Mouse (Mus musculus): Measurements from ENCODE around the gene Slc6a11. TPM values are rescaled to one million over a fixed set of nuclear protein-coding genes. Genes with fewer than 3 reads are reported as not detected.

Slc6a11 gene
- polyA plus RNA-seq, 1 experiment from 2014 or later: 19.9 TPM

DNA sequence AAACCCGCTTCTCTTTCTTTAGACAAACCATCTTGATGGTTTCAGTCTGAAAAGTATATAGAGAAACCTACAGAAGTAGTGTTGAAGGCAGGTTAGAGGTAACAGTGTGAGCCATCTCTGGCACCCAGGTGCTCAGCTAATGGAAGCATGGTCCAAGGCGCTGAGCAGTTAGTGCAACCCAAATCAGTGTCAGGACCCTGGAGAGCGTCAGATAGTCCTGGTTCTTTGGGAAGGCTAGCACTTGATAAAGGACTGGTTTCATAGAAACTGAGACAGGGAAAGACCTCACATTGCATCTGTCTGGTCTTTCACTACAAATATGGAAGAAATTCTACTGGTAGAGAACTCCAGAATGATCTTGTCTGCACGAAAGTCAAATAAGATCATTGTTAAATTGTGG lies 56.1 kb downstream of the Slc6a11 start:
- H3K9ac ChIP-seq: no peak overlapping the region
- WGBS: 66% methylated on average over 4 of the region's 4 CpGs
- peaks cover 6% of the 10 kb centered on the region; the same call in 1 of the 2 replicates for H3K9me3 ChIP-seq
- H3K27me3 ChIP-seq: peaks cover 70% of the 10 kb centered on the region
- no peaks in the 10 kb centered on the region for H3K36me3 ChIP-seq
- no peak overlapping the region for H3K27ac ChIP-seq
- ATAC-seq (ENCODE audit: low FRiP score): no peak
- H3K4me2 ChIP-seq: no peak overlapping the region
- H3K4me3 ChIP-seq: no peak overlapping the region
- peaks cover 13% of the 10 kb centered on the region for H3K4me1 ChIP-seq (replicated peaks)

DNA sequence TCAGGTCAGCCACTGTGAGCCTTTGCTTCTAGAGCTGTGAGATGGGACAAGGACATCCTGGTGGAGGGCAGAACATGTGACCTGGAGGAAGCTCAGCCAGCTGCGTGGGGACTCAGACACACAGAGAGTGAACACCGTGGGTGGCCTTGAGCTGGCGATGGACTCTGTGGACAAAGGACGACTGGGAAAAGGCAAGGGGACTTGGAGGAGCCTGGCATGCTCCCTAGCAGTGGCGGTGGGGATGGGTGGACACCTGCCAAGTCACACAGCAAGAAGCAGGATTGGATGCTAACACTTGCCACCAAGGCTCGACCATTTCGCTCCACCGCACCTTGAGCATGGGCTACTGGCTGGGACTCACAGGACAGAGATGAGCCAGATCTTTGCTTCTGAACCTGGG lies 57.8 kb downstream of the Slc6a11 start:
- ATAC-seq (ENCODE audit: low FRiP score): no peak
- peaks cover 79% of the 10 kb centered on the region for H3K27me3 ChIP-seq
- 69% methylated on average over 8 of the region's 8 CpGs for WGBS

DNA sequence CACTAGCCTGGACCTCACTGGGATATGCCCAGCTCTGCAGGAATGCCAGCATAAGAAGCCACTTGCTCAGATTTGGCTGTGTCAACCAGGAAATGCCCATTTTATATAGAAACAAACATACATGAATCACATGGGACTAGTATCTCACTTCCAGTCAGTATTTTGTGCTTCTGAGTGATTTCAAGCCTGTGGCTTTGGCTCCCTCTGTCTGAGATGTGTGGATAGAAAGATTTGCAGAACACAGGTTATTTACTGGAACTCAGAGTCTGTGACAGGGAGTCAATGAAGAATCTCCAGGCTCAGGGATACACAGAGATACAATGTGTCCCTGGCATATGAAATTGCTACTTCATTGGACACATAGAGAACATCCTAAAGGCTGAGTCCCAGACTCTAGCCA lies 65.0 kb downstream of the Slc6a11 start:
- no peaks in the 10 kb centered on the region for H3K36me3 ChIP-seq
- no peak overlapping the region for H3K9ac ChIP-seq
- peaks cover 4% of the 10 kb centered on the region; the same call in 1 of the 2 replicates for H3K9me3 ChIP-seq
- H3K4me1 ChIP-seq (replicated peaks): no peaks in the 10 kb centered on the region
- H3K4me3 ChIP-seq: no peak overlapping the region
- peaks cover 45% of the 10 kb centered on the region for H3K27me3 ChIP-seq
- no peak overlapping the region for H3K27ac ChIP-seq
- ATAC-seq (ENCODE audit: low FRiP score): no peak
- no peak overlapping the region for H3K4me2 ChIP-seq

More for the DNA sequence above, 57.8 kb downstream of the Slc6a11 start:
- Histone ChIP-seq H3K9ac (no peak overlapping the region), H3K4me1 (replicated peaks) (no peaks in the 10 kb centered on the region), H3K36me3 (no peaks in the 10 kb centered on the region), H3K4me2 (no peak overlapping the region), H3K27ac (no peak overlapping the region), H3K4me3 (no peak overlapping the region), H3K9me3 (peaks cover 6% of the 10 kb centered on the region; the same call in 1 of the 2 replicates)

DNA sequence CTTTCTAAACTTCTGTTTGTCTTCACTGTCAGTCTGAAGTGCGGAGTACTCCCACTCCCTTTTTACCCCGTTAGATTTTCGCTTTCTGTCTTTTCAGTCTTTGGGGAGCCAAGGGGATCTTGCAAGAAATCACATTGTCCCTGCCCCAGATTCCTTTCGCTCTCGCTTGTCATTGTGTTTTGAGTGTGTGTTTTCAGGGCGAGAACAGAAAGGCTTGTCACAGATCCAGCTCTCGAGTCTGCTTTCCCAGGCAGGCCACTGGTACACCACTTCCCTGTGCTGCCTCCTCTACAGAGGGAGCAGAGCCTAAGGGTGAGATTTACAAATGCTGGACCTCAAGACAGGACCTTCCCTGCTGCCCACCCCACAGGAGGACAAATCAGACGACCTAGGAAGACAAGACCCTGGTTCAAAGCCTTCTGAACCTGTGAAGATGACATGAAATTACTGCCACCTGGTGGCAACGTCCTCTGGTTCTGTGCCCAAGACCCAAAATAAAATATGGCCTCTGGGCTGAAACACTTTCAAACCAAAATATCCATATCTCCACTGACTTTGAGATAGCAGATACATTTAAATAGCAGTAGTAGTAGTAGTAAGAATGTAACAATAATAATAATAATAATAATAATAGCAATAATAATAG lies 68.3 kb downstream of the Slc6a11 start:
- Histone ChIP-seq H3K4me1 (replicated peaks) (no peaks in the 10 kb centered on the region), H3K9ac (no peak overlapping the region), H3K9me3 (no peaks in the 10 kb centered on the region), H3K27me3 (peaks cover 22% of the 10 kb centered on the region), H3K4me2 (no peak overlapping the region), H3K4me3 (no peak overlapping the region), H3K27ac (peak overlapping the region; percentile 13; the same call in 1 of the 2 replicates), H3K36me3 (no peaks in the 10 kb centered on the region)
- 50% methylated on average over 9 of the region's 9 CpGs for WGBS
- no peak for ATAC-seq (ENCODE audit: low FRiP score)

DNA sequence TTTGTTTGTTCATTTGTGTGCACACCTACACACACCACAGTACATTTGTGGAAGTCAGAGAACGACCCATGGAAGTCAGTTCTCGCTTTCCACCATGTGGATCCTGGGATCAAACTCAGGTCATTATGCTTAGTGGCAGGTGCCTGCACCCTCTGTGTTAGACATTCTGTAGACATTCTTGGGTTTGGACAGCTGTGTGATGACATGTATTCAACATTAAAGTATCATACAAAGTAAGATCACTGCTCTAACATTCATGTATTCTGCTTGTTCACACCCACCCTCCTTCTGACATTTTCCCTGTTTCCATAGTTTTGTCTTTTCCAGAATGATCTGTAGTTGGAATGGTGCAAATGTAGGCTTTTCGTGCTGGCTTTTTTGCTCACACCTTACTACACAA lies 73.5 kb downstream of the Slc6a11 start:
- WGBS: 92% methylated on average over 3 of the region's 3 CpGs
- Histone ChIP-seq H3K4me3 (no peak overlapping the region), H3K27ac (no peak overlapping the region), H3K4me2 (no peak overlapping the region), H3K36me3 (no peaks in the 10 kb centered on the region), H3K9me3 (no peaks in the 10 kb centered on the region), H3K4me1 (replicated peaks) (no peaks in the 10 kb centered on the region), H3K9ac (no peak overlapping the region), H3K27me3 (0 out of 2 replicates have a peak, but pooled peaks cover 4% of the 10 kb centered on the region)
- no peak for ATAC-seq (ENCODE audit: low FRiP score)

DNA sequence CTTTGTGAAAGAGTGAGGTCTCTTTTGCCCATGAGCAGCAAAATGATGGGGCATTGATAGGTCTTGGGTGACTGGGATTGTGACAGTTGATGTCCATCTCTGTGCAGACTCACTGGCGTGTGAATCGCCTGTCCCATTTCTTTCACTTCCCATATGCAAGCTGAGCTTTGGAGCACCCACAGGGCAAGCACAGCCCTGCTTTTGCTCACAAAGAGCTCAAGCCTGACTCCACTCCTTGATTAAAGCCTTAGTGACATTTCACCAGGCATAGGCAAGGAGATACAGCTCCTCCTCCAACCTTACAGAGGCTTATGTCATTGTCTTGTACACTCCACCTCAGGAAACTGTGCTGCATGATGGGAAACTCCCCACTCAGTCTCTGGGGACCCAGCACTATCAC lies 77.3 kb downstream of the Slc6a11 start:
- Histone ChIP-seq H3K27ac (no peak overlapping the region), H3K4me2 (no peak overlapping the region), H3K27me3 (0 out of 2 replicates have a peak, but pooled peaks cover 7% of the 10 kb centered on the region), H3K36me3 (no peaks in the 10 kb centered on the region), H3K9ac (no peak overlapping the region), H3K4me3 (no peak overlapping the region), H3K4me1 (replicated peaks) (no peaks in the 10 kb centered on the region), H3K9me3 (no peaks in the 10 kb centered on the region)
- ATAC-seq (ENCODE audit: low FRiP score): no peak
- 95% methylated on average over 2 of the region's 2 CpGs for WGBS

DNA sequence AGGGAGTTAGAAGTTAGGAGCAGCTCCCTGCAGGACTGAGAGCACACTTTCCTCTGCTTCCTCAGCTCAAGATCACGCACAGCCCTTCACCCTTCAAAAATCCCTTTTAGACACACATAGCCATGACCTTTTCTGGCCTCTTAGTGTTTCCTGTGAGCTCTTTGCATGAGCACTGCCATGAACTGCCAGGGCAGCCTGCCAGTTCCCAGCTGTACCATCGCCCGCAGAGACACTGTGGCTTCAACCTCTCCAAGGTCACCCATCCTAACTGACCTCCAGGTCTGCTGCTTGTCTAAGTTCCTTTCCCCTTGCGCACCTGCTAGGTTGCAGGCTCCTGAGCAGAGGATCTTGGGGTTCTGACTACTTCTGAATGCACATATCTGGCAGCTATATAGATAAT lies 83.4 kb downstream of the Slc6a11 start:
- 85% methylated on average over 4 of the region's 4 CpGs for WGBS
- Histone ChIP-seq H3K27ac (no peak overlapping the region), H3K4me3 (no peak overlapping the region), H3K4me2 (no peak overlapping the region), H3K36me3 (no peaks in the 10 kb centered on the region), H3K9me3 (no peaks in the 10 kb centered on the region), H3K4me1 (replicated peaks) (peaks cover 26% of the 10 kb centered on the region), H3K27me3 (0 out of 2 replicates have a peak, but pooled peaks cover 8% of the 10 kb centered on the region), H3K9ac (no peak overlapping the region)
- no peak for ATAC-seq (ENCODE audit: low FRiP score)

DNA sequence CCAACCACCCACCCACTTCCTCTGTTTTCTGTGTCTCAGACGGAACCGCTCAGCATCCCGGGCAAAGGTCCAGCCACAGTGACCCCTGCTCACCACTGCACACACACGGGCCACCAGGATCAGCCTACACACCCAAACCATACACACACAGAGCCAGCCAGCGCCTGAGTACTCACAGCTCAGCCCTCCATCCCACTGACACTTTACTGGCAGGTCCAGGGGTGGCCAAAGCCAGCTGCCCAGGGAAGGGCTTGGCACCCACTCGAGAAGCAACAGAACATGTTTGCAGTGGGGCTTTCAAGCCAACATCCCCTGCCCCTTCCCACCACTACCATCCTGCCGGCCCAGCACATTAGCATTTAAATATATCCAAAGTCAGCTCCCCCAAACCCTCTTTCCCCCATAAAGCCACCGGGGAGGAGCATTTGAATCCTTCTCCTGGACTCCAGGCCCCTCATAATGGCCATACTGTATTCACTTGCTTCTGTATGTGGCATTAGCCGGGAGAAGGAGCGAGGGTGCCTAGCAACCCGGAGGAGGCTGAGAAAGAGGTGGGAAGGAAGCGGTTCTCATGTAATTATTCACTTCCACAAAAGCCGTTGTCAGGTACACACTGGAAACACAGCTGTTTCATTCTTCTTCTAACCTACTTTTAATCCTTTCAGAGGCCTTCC lies 85.8 kb downstream of the Slc6a11 start:
- Histone ChIP-seq H3K36me3 (no peaks in the 10 kb centered on the region), H3K9ac (no peak overlapping the region), H3K9me3 (no peaks in the 10 kb centered on the region), H3K4me3 (no peak overlapping the region), H3K27ac (peak overlapping the region; percentile 85), H3K4me2 (no peak overlapping the region), H3K27me3 (0 out of 2 replicates have a peak, but pooled peaks cover 8% of the 10 kb centered on the region), H3K4me1 (replicated peaks) (peaks cover 26% of the 10 kb centered on the region)
- 28% methylated on average over 13 of the region's 13 CpGs for WGBS
- peak; percentile 89 for ATAC-seq (ENCODE audit: low FRiP score)

DNA sequence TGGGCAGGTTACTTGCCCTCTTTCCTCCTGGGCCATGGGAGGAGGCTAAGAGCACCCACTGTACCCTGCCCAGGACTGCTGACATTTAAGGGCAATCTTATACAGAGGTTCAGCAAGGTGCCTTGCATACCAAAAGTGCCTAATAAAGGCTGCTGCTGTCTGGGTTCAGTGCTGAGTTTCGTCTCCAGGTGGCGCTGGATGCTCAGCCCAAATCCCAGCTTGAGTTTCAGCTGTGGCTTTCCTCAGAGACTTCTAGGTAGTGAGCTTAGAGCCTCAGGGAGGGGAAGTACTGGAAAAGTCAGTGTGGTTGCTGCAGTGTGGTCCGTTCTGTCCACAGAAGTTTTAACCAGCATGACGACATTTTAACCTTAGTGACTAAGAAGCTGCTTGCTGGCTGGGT lies 93.4 kb downstream of the Slc6a11 start:
- H3K4me3 ChIP-seq: no peak overlapping the region
- no peak overlapping the region for H3K4me2 ChIP-seq
- 16% methylated on average over 4 of the region's 4 CpGs for whole genome bisulfite sequencing
- H3K36me3 ChIP-seq: no peaks in the 10 kb centered on the region
- no peak overlapping the region for H3K9ac ChIP-seq
- 0 out of 2 replicates have a peak, but pooled peaks cover 1% of the 10 kb centered on the region for H3K27me3 ChIP-seq
- no peaks in the 10 kb centered on the region for H3K9me3 ChIP-seq
- ATAC-seq (ENCODE audit: low FRiP score): no peak
- H3K4me1 ChIP-seq (replicated peaks): peaks cover 11% of the 10 kb centered on the region
- no peak overlapping the region for H3K27ac ChIP-seq

DNA sequence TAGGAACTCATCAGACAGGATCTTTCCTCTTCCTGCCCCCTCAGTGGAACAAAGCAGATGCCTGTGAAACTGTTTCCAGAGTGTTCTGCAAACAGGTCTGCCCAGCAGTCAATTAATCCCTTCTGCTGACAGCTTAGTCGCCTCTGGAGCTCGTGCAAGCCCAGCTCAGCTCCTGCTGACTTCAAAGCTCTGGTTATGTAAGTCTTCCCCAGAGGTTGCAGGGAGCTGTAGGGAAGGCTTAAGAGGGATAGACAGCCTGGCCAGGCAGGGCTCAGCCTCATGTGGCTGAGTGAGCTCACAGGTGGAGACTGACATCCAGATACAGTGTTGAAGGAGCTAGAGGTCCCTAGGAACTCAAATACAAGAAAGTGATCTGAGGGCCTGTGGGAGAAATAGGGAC lies 96.3 kb downstream of the Slc6a11 start:
- H3K4me3 ChIP-seq: no peak overlapping the region
- no peak overlapping the region for H3K27ac ChIP-seq
- H3K36me3 ChIP-seq: no peaks in the 10 kb centered on the region
- H3K27me3 ChIP-seq: 0 out of 2 replicates have a peak, but pooled peaks cover 5% of the 10 kb centered on the region
- no peak overlapping the region for H3K4me2 ChIP-seq
- 2% methylated on average over 2 of the region's 2 CpGs for WGBS
- 0 out of 2 replicates have a peak overlapping the region, but pooled peaks have one; percentile 14 for H3K9ac ChIP-seq
- no peak for ATAC-seq (ENCODE audit: low FRiP score)
- no peaks in the 10 kb centered on the region for H3K9me3 ChIP-seq
- H3K4me1 ChIP-seq (replicated peaks): peaks cover 11% of the 10 kb centered on the region

DNA sequence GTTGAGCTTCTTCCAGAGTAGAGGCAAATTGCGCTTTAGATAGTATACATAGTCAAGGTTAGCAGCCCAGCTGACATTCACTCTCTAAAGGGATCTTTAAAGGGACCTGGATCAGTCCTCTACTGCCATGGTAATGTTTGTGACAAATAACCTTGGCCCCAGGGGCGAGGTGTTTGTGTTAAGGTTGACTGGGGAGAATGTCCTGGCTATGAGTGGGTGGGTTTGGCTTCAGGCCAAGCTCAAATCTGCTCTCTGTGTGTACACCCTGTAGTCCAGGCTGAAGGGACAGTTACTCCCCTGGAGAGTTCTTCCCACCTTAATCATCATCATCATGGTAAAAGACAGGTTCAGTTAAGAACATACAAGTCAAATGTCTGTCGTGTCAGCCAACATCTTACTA lies 97.2 kb downstream of the Slc6a11 start:
- WGBS: 83% methylated on average over 3 of the region's 3 CpGs

DNA sequence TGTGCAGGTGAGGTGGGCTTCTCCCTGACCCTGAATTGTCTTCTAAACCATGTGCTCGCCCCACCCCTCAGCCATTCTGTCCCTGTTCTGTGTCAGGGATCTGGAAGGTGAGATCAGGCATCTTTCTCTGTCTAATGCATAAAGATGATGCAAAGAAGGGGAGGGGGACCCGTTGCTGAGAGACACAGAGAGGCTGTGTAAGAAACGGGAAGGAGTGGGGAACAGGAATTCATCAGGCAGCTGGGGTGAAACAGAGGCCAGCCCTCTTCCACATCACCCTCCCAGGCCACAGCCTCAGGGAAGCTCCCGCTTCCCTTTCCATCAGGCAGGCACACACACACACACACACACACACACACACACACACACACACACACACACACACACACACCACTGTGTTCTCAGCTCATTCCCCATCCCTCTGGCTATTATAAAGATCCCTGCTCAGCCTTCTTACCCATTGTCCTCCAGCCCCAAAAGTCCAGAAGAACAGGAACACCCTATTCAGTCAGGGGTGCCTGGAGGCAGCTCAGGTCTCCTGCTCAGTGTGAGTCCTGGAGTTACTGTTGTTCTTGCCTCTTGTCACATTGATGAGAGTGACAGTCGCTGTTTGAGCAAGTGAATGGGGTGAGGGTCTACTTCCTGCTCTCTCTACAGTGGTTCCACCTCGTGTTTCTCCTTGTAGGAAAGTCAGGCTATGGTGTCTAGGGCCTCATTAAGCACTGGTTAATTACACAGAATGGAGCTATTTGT lies 108.0 kb downstream of the Slc6a11 start:
- peaks cover 24% of the 10 kb centered on the region for H3K27me3 ChIP-seq
- ATAC-seq (ENCODE audit: low FRiP score): peak; percentile 73
- H3K4me3 ChIP-seq: no peak overlapping the region
- H3K27ac ChIP-seq: peak overlapping the region; percentile 76
- no peak overlapping the region for H3K9ac ChIP-seq
- H3K4me1 ChIP-seq (replicated peaks): peaks cover 20% of the 10 kb centered on the region
- 11% methylated on average over 5 of the region's 6 CpGs for WGBS
- H3K9me3 ChIP-seq: no peaks in the 10 kb centered on the region
- no peaks in the 10 kb centered on the region for H3K36me3 ChIP-seq
- H3K4me2 ChIP-seq: no peak overlapping the region

More for the DNA sequence above, 97.2 kb downstream of the Slc6a11 start:
- H3K4me1 ChIP-seq (replicated peaks): peaks cover 11% of the 10 kb centered on the region
- H3K4me3 ChIP-seq: no peak overlapping the region
- H3K27ac ChIP-seq: no peak overlapping the region
- no peak overlapping the region for H3K9ac ChIP-seq
- no peak for ATAC-seq (ENCODE audit: low FRiP score)
- H3K36me3 ChIP-seq: no peaks in the 10 kb centered on the region
- H3K4me2 ChIP-seq: no peak overlapping the region
- 0 out of 2 replicates have a peak, but pooled peaks cover 5% of the 10 kb centered on the region for H3K27me3 ChIP-seq
- no peaks in the 10 kb centered on the region for H3K9me3 ChIP-seq

All from hindbrain, embryonic 13.5 days (tissue).